Mouse (Mus musculus): ENCODE measurements around the gene Spout1. TPM values are rescaled to one million over a fixed set of nuclear protein-coding genes. Genes with fewer than 3 reads are reported as not detected.
A peak's percentile ranks its signal among the peaks of the same experiment; 100 is the strongest.
"Not testable (repeated sequence)": the region's sequence is repeated elsewhere in the genome, so short reads cannot be mapped to it uniquely, and the experiment has no call there.

Gene Spout1
- total RNA-seq, 2 experiments from 2014 or later = 40.2 to 49.7 TPM

GRCm38 (mm10) chr2:30182424-30182823 lies 4.2 kb upstream of the Spout1 start:
- ATAC-seq (replicated peaks; ENCODE audit: poor library complexity, severe bottlenecking) = no peak

GRCm38 (mm10) chr2:30178711-30179110 lies 452 bp upstream of the Spout1 start:
- ATAC-seq (replicated peaks; ENCODE audit: poor library complexity, severe bottlenecking) = not testable (repeated sequence)

- ATAC-seq (replicated peaks; ENCODE audit: poor library complexity, severe bottlenecking) = no peak
Measured at GRCm38 (mm10) chr2:30176561-30176960, 1.7 kb downstream of the Spout1 start.

- ATAC-seq (replicated peaks; ENCODE audit: poor library complexity, severe bottlenecking) = no peak
Measured at GRCm38 (mm10) chr2:30175897-30176296, 2.4 kb downstream of the Spout1 start.

GRCm38 (mm10) chr2:30173541-30174240 lies 4.6 kb downstream of the Spout1 start:
- no peak for ATAC-seq (replicated peaks; ENCODE audit: poor library complexity, severe bottlenecking)

GRCm38 (mm10) chr2:30171997-30172382 lies 6.3 kb downstream of the Spout1 start:
- peak; percentile 2; the same call in 1 of the 2 replicates for ATAC-seq (replicated peaks; ENCODE audit: poor library complexity, severe bottlenecking)

GRCm38 (mm10) chr2:30171371-30171996 lies 6.8 kb downstream of the Spout1 start, which contains the start of gene Endog:
Gene Endog, plus strand, starts transcription at chr2:30171493.
- peak; percentile 89 for ATAC-seq (replicated peaks; ENCODE audit: poor library complexity, severe bottlenecking)

- no peak for ATAC-seq (replicated peaks; ENCODE audit: poor library complexity, severe bottlenecking)
Measured at GRCm38 (mm10) chr2:30166677-30167076, 11.6 kb downstream of the Spout1 start.

- ATAC-seq (replicated peaks; ENCODE audit: poor library complexity, severe bottlenecking) = no peak
Measured at GRCm38 (mm10) chr2:30164340-30164932, 13.8 kb downstream of the Spout1 start.

- peak; percentile 59; the same call in 1 of the 2 replicates for ATAC-seq (replicated peaks; ENCODE audit: poor library complexity, severe bottlenecking)
Measured at GRCm38 (mm10) chr2:30161809-30162208, 16.4 kb downstream of the Spout1 start.

- ATAC-seq (replicated peaks; ENCODE audit: poor library complexity, severe bottlenecking) = not testable (repeated sequence)
Measured at GRCm38 (mm10) chr2:30159871-30160270, 18.4 kb downstream of the Spout1 start.

GRCm38 (mm10) chr2:30152616-30153015 lies 25.6 kb downstream of the Spout1 start:
- no peak for ATAC-seq (replicated peaks; ENCODE audit: poor library complexity, severe bottlenecking)

GRCm38 (mm10) chr2:30151840-30152239 lies 26.4 kb downstream of the Spout1 start:
- no peak for ATAC-seq (replicated peaks; ENCODE audit: poor library complexity, severe bottlenecking)

GRCm38 (mm10) chr2:30147466-30147865 lies 30.8 kb downstream of the Spout1 start:
- no peak for ATAC-seq (replicated peaks; ENCODE audit: poor library complexity, severe bottlenecking)

GRCm38 (mm10) chr2:30144436-30144835 lies 33.8 kb downstream of the Spout1 start:
- no peak for ATAC-seq (replicated peaks; ENCODE audit: poor library complexity, severe bottlenecking)

GRCm38 (mm10) chr2:30140021-30140420 lies 38.2 kb downstream of the Spout1 start:
- not testable (repeated sequence) for ATAC-seq (replicated peaks; ENCODE audit: poor library complexity, severe bottlenecking)

GRCm38 (mm10) chr2:30136458-30136857 lies 41.8 kb downstream of the Spout1 start:
- ATAC-seq (replicated peaks; ENCODE audit: poor library complexity, severe bottlenecking) = no peak

GRCm38 (mm10) chr2:30134928-30135620 lies 43.2 kb downstream of the Spout1 start:
- ATAC-seq (replicated peaks; ENCODE audit: poor library complexity, severe bottlenecking) = no peak

GRCm38 (mm10) chr2:30134378-30134711 lies 43.9 kb downstream of the Spout1 start:
- no peak for ATAC-seq (replicated peaks; ENCODE audit: poor library complexity, severe bottlenecking)

GRCm38 (mm10) chr2:30133613-30134377 lies 44.5 kb downstream of the Spout1 start, which contains the start of gene Tbc1d13:
Gene Tbc1d13, plus strand, starts transcription at chr2:30133746.
- ATAC-seq (replicated peaks; ENCODE audit: poor library complexity, severe bottlenecking) = peak; percentile 94

All from granulocyte monocyte progenitor cell, adult 5-6 weeks (primary cell).